Mouse (Mus musculus): ENCODE results near the gene Wnk4. TPM values are rescaled to one million over a fixed set of nuclear protein-coding genes. Genes with fewer than 3 reads are reported as not detected.

The Wnk4 gene
- total RNA-seq, 2 experiments from 2014 or later, result not detected

- ATAC-seq (replicated peaks; ENCODE audit: poor library complexity), result no peak
Observed at GRCm38 (mm10) chr11:101238071-101238647, 22.2 kb upstream of the Wnk4 start.

DNA sequence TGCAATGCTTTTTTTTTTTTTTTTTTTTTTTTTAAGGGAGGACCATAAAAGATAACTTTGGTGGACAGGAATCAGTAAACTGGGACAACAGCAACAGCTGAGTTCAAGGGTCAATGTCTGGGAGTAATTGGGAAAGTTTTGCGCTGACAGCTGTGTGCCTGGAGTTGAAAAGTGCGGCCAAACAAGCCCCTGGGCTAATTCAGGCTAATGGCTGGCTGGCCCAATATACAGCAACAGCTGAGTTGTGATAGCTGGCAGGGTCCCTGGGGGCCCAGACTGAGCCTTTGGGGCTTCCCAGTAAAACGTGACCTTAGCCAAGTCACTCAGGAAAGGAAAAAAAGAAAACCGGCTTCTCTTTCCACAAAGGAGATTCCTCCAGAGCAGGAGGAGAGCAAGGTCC, 15.3 kb upstream of the Wnk4 start:
- no peak for ATAC-seq (replicated peaks; ENCODE audit: poor library complexity)

- peak; percentile 55 for ATAC-seq (replicated peaks; ENCODE audit: poor library complexity)
Observed at GRCm38 (mm10) chr11:101245855-101246701, 14.3 kb upstream of the Wnk4 start, which contains the start of gene Ramp2. TSS of gene Ramp2 (plus strand) at chr11:101246028.

DNA sequence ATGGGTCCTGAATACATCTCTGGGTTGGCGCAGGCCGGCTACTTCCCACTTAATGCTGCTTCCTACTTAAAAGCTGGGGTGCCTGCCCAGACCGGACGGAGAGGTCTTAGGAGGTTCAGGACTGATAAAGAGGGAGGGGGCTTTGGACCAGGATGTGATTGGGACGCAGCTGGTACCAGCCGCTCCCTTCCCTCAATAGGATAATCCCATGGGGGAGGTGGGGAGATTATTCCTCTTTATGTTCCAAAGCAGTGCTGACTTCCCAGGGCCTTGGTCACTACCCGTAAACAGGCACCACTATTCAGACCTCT, 13.7 kb upstream of the Wnk4 start:
- ATAC-seq (replicated peaks; ENCODE audit: poor library complexity), result peak; percentile 15; the same call in 1 of the 2 replicates

- ATAC-seq (replicated peaks; ENCODE audit: poor library complexity), result no peak
Observed at GRCm38 (mm10) chr11:101247521-101248030, 12.8 kb upstream of the Wnk4 start.

DNA sequence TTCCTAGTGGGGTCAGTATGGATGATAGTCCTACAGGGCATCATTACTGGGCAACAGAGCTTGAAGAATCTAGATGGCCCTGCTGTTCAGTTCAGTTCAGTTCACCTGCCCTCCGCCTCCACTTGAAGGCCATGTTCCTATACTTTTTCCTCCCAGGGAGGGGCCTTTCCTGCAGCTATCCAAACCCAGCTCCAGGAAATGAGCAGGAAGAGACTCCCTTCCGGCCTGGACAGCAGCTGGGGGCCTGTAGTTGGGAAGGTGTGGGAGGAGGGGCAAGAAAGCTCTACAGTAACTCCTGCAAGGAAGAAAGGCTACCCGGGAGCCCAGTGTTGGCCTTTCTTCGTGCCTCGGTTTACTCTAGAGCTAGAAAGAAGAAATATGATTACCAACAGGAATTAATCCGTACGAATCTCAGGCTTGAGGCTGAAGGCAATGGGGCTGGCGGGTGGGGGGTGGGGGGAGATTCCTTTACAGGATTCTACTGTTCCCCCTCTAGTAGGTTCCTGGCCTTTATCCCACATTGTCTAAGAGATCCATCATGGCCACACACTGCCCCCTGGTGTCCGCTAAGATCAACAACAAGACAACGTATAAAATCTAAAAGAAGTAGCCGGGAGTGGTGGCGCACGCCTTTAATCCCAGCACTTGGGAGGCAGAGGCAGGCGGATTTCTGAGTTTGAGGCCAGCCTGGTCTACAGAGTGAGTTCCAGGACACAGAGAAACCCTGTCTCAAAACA, 11.9 kb upstream of the Wnk4 start:
- ATAC-seq (replicated peaks; ENCODE audit: poor library complexity), result peak; percentile 66

GRCm38 (mm10) chr11:101251031-101251430, 9.3 kb upstream of the Wnk4 start:
- no peak for ATAC-seq (replicated peaks; ENCODE audit: poor library complexity)

GRCm38 (mm10) chr11:101252941-101253340, 7.4 kb upstream of the Wnk4 start:
- ATAC-seq (replicated peaks; ENCODE audit: poor library complexity), result no peak

DNA sequence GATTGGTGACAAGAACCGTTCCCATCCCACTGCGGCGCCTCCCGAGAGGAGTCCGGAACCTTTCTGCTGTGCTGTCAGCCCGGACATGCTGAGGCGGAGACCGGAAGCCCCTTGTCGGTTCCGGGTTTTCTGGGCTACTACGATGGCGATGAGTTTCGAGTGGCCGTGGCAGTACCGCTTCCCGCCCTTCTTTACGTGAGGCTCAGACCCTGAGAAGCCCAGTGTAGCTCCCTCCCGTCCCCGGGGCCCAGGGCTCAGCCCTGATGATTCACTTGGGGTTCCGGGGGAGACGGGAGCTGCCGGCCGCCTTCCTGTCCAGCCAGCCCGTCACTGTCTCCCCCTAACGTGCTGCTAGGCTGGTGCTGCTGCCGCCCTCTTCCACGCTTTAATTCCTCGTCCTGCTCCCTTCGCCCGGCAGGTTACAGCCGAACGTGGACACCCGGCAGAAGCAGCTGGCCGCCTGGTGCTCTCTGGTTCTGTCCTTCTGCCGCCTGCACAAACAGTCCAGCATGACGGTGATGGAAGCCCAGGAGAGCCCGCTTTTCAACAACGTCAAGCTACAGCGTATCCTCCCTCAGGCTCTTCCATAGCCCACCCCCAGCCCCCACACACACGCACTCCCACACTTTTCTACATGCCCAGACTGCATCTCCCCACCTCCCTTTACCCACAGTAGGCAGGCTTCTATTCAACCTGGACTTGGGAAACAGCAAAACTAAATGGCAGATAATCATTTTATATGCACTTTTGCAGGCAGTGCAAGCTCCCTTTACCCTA, 6.6 kb upstream of the Wnk4 start, which contains the start of gene Vps25:
TSS of gene Vps25 (plus strand) at position 95 of the 777 bp plus-strand sequence.
- peak; percentile 97 for ATAC-seq (replicated peaks; ENCODE audit: poor library complexity)

GRCm38 (mm10) chr11:101255826-101256775, 4.3 kb upstream of the Wnk4 start:
- no peak for ATAC-seq (replicated peaks; ENCODE audit: poor library complexity)

DNA sequence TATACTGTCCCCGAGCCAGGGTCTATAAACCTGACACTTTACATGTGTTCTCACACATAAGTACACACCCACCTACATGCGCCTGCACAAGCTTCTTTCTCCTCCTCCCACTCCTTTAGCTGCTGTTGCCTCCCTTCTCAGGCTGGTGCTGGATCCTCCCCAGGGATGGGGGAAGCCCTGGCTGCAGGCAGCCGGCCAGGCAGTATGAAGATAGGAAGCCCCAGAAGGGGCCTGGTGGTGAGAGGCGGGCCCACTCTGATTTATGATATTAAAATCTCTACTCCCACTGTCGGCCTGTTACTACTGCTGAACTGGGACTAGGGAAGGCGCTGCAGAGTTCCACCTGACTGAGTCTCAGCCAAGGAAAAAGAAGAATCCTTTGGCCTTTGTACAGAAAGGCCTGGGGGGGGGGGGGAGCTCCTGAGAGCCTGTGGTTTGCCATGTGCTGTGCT, 1.1 kb upstream of the Wnk4 start:
- ATAC-seq (replicated peaks; ENCODE audit: poor library complexity), result 0 out of 2 replicates have a peak, but pooled peaks have one; percentile 15

DNA sequence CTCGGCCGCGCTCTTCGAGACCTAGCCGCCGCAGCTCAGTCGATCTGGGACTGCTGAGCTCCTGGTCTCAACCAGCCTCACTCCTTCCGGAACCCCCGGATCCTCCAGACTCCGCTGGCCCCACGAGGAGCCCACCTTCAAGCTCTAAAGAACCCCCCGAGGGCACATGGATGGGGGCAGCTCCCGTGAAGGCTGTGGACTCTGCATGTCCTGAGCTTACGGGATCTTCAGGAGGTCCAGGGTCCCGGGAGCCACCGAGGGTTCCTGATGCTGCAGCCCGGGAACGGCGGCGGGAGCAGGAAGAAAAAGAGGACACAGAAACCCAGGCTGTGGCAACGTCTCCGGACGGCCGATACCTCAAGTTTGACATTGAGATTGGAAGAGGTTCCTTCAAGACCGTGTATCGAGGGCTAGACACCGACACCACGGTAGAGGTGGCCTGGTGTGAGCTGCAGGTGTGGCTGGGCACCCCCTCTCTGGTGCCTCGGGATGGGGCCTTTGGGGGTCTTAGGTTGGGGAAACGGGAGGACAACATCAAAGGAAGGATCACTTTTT, 536 bp downstream of the Wnk4 start:
- ATAC-seq (replicated peaks; ENCODE audit: poor library complexity), result peak; percentile 15; the same call in 1 of the 2 replicates

DNA sequence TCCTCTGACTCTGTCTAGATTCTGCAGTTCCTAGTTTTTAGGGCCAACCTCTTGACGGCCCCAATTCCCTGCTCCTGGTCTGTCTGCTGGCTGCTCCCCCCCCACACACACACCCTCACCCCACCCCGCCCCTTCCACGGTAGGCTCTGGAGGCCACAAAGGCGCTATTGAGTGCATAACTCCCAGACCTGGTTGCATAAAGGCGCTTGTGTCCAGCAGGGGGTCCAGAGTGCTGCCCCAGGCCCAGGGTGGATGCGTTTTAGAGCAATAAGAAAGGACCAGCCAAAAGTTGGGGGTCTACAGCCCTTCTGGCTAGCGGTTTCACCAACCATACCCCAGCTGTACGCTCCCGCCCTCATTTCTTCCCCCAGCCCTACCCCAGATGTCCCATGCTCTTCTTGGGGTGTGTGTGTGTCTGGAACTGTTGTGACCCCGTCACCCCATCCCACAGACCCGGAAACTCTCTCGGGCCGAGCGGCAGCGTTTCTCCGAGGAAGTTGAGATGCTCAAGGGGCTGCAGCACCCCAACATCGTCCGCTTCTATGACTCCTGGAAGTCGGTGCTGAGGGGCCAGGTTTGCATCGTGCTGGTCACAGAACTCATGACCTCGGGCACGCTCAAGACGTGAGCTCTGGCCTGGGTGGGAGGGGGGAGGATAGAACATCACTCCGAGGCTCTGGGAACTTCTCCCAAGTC, 2.1 kb downstream of the Wnk4 start:
- ATAC-seq (replicated peaks; ENCODE audit: poor library complexity), result no peak

DNA sequence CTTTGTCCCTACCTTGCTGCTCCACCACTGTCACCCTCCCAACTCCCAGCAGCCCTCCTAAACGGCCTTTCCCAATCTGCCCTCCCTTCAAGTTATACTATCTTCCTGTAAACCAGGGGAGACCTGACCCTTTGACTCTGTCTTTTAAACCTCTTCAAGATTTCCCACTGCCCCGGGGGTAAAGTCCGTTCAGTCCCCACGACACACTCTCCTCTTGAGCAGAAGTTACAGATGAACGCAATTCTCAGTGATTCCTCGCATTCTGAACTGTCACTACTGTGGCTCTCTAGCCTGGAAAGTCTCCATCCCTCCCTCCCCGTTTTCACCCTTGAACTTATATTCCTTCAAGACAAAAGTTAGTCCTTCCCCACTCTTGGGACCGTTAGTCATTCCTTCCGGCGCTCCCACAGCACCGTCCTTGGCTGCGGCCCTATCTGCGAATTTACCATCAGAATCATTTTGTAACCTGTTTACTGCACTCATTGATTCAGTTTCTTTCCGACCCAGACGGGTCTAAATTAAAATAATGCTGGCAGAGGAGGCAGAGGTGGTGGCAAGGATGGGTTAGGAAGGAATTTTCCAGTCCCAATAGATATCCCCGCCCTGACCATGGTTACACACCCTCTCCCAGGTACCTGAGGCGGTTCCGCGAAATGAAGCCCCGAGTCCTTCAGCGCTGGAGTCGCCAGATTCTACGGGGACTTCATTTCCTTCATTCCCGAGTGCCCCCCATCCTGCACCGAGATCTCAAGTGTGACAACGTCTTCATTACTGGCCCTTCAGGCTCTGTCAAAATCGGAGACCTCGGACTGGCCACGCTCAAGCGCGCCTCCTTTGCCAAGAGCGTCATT, 3.0 kb downstream of the Wnk4 start:
- ATAC-seq (replicated peaks; ENCODE audit: poor library complexity), result no peak

- no peak for ATAC-seq (replicated peaks; ENCODE audit: poor library complexity)
Observed at GRCm38 (mm10) chr11:101263989-101264280, 3.6 kb downstream of the Wnk4 start.

GRCm38 (mm10) chr11:101264954-101265471, 4.6 kb downstream of the Wnk4 start:
- ATAC-seq (replicated peaks; ENCODE audit: poor library complexity), result peak; percentile 27; the same call in 1 of the 2 replicates

- ATAC-seq (replicated peaks; ENCODE audit: poor library complexity), result no peak
Observed at GRCm38 (mm10) chr11:101265906-101266305, 5.5 kb downstream of the Wnk4 start.

Data from megakaryocyte progenitor cell, adult 5-6 weeks (primary cell).